Mouse (Mus musculus) limb, embryonic 10.5 days (tissue): ENCODE measurements around the gene Smug1. TPM values are rescaled to one million over a fixed set of nuclear protein-coding genes. Genes with fewer than 3 reads are reported as not detected.

Experiments used
- DNase-seq: peaks from one replicate; pipeline ENCODE4 v3.0.0-alpha.2; 2017; ENCODE audit warnings: low spot score
- H3K27ac ChIP-seq: fragments of 300-500 bp; sonication (generic); 2 replicates; pipeline ENCODE4 v1.5.1; 2016; ENCODE audit warnings: mild to moderate bottlenecking
- H3K27me3 ChIP-seq: fragments of 300-500 bp; sonication (generic); 2 replicates; pipeline ENCODE4 v1.6.1; 2016; ENCODE audit warnings: low read depth, mild to moderate bottlenecking; ENCODE audit not compliant: poor library complexity, severe bottlenecking
- H3K36me3 ChIP-seq: fragments of 300-500 bp; sonication (generic); 2 replicates; pipeline ENCODE4 v1.6.1; 2016; ENCODE audit warnings: mild to moderate bottlenecking, moderate library complexity
- H3K4me1 ChIP-seq: fragments of 300-500 bp; sonication (generic); 2 replicates; pipeline ENCODE4 v1.6.1; 2016
- H3K4me3 ChIP-seq: fragments of 300-500 bp; sonication (generic); 2 replicates; pipeline ENCODE4 v1.5.1; 2016; ENCODE audit warnings: mild to moderate bottlenecking, moderate library complexity
- H3K9me3 ChIP-seq: fragments of 300-500 bp; sonication (generic); replicated peaks from 2 replicates; pipeline ENCODE4 v1.6.1; 2016; ENCODE audit warnings: mild to moderate bottlenecking
- WGBS: fragments of 180-500 bp; shearing (Covaris S2); methylation state at CpG from one replicate; pipeline ENCODE4 v1.1.7; 2016; 5-methylcytosine and 5-hydroxymethylcytosine counted together
- polyA plus RNA-seq: library from polyadenylated mRNA; unstranded; fragments of >200 nt; fragmentation: Nextera tagmentation; extraction: Ambion mirVana; gene quantifications from 2 replicates; pipeline ENCODE4 v1.2.1, GENCODE M21; 2016

Smug1 gene
- polyA plus RNA-seq = 16.2 and 16.8 TPM in 2 replicates

- H3K4me1 ChIP-seq = peaks cover 65% of the 10 kb centered on the region
- no peak within 1 kb of the TSS for H3K4me3 ChIP-seq
- no peak within 1 kb of the TSS for H3K27ac ChIP-seq
- DNase-seq = no peak
- H3K9me3 ChIP-seq = no peaks in the 10 kb centered on the region
- 35% methylated on average over 6 of the region's 6 CpGs for WGBS
- H3K27me3 ChIP-seq = peaks cover 74% of the 10 kb centered on the region
- H3K36me3 ChIP-seq = no peaks in the 10 kb centered on the region
Observed at GRCm38 (mm10) chr15:103167042-103167615, at the start of gene Smug1. Gene Smug1 (minus strand): TSS chr15:103167092.

GRCm38 (mm10) chr15:103216052-103216451 is 49.2 kb upstream of the Smug1 start:
- Histone ChIP-seq H3K27ac (peak overlapping the region; percentile 91), H3K4me1 (peaks cover 36% of the 10 kb centered on the region), H3K36me3 (peaks cover 45% of the 10 kb centered on the region), H3K9me3 (no peaks in the 10 kb centered on the region), H3K27me3 (no peaks in the 10 kb centered on the region), H3K4me3 (peak overlapping the region; percentile 51)
- WGBS = 23% methylated on average over 2 of the region's 2 CpGs
- peak; percentile 41 for DNase-seq

DNA sequence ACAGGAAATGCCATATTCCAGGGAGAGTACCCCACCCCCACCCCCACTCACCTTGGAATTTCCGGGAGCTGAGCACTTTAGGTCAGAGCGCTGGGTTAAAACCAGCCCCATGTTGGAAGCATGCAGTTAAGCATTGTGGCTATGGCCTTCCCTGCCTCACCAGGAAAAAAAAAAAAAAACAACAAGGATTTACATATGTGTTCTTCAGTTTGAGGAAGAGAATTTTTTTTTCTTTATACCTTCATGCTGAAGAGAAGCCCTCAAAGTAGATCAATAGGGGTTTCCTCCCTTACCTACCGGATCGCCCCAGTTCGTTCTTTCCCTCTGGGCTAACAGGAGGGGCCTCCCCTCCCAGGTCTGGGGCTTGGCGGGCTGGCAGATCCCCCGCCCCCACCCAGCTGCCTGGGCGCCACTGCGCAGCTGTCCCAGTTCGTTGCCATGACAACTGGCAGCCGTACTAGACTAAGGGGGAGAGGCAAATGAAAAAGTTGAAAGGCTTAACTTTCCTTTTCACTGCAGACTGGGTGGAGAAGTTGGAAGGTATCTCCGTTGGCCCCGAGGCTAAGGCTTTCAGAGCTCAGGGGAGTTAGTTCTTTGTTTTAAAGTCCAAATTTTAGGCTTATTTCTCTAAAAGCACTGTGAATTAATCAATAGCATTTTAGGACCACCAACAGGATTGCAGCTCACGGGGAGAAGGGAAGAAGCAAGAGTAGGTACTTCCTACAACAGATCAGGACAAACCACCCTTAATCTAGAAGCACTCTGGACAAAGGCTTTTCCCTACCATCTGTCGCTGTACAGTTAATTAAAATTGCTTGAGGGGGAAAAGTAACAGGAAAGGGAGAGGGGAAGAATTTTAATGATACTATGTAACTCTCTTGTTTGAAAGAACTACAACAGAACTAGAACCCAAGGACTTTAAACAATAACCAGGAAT is 48.3 kb upstream of the Smug1 start:
- peak overlapping the region; percentile 91 for H3K27ac ChIP-seq
- H3K4me1 ChIP-seq = peaks cover 36% of the 10 kb centered on the region
- H3K4me3 ChIP-seq = peak overlapping the region; percentile 51
- no peaks in the 10 kb centered on the region for H3K27me3 ChIP-seq
- H3K36me3 ChIP-seq = peaks cover 45% of the 10 kb centered on the region
- under 1% methylated on average over 15 of the region's 15 CpGs for WGBS
- H3K9me3 ChIP-seq = no peaks in the 10 kb centered on the region
- peak; percentile 94 for DNase-seq

GRCm38 (mm10) chr15:103214149-103214548 is 47.3 kb upstream of the Smug1 start:
- Histone ChIP-seq H3K27me3 (no peaks in the 10 kb centered on the region), H3K9me3 (no peaks in the 10 kb centered on the region), H3K27ac (peak overlapping the region; percentile 91), H3K4me3 (peak overlapping the region; percentile 51), H3K4me1 (peaks cover 36% of the 10 kb centered on the region), H3K36me3 (peaks cover 46% of the 10 kb centered on the region)
- DNase-seq = no peak
- 35% methylated on average over 2 of the region's 2 CpGs for WGBS

DNA sequence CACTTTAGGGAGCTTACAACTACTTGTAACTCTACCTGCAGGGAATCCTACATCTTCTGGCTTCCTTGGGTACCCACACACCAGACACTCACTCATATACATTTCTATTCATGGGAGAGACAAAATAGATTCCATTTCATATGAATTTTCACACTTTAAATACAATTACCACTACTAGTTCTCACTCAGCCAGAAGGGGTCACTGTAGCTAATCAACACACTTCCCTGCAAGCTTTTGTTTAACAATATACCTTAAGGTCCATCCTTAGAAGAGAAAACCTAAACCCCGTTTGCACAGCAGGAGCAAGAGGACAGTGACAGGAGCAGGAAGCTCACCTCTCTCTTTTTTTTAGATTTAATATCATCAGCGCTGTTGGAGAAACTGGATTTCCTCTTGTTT is 38.3 kb upstream of the Smug1 start:
- peaks cover 100% of the 10 kb centered on the region for H3K36me3 ChIP-seq
- H3K27me3 ChIP-seq = no peaks in the 10 kb centered on the region
- no peak overlapping the region for H3K4me3 ChIP-seq
- no peaks in the 10 kb centered on the region for H3K9me3 ChIP-seq
- 74% methylated on average over 2 of the region's 2 CpGs for WGBS
- no peak overlapping the region for H3K27ac ChIP-seq
- no peaks in the 10 kb centered on the region for H3K4me1 ChIP-seq
- no peak for DNase-seq

GRCm38 (mm10) chr15:103202088-103202793 is 35.3 kb upstream of the Smug1 start:
- H3K4me3 ChIP-seq = no peak overlapping the region
- H3K27ac ChIP-seq = no peak overlapping the region
- peaks cover 100% of the 10 kb centered on the region for H3K36me3 ChIP-seq
- H3K27me3 ChIP-seq = no peaks in the 10 kb centered on the region
- DNase-seq = no peak
- no peaks in the 10 kb centered on the region for H3K9me3 ChIP-seq
- H3K4me1 ChIP-seq = no peaks in the 10 kb centered on the region
- WGBS = 72% methylated on average over 6 of the region's 6 CpGs

DNA sequence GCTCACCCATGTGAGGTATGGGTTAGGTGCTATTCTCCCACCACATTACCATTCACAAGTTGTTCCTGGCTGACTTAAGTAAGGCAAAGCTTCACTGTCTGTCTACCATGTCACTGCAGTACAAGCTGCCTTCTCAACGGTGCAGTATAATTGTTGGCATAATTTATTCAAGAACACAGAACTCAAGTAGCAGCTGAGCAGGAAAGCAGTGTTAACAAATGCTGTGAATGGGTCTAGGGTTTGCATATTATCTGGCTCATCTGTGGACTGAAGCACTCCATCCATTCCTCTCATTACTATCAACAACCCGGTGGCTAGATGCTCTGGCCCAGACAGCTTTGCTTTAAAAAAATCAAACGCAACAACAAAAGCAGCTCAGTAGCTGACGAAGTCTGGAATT is 30.9 kb upstream of the Smug1 start:
- Histone ChIP-seq H3K27ac (no peak overlapping the region), H3K4me1 (no peaks in the 10 kb centered on the region), H3K4me3 (no peak overlapping the region), H3K27me3 (no peaks in the 10 kb centered on the region), H3K9me3 (no peaks in the 10 kb centered on the region), H3K36me3 (peaks cover 100% of the 10 kb centered on the region)
- DNase-seq = no peak
- 96% methylated on average over 4 of the region's 4 CpGs for WGBS

DNA sequence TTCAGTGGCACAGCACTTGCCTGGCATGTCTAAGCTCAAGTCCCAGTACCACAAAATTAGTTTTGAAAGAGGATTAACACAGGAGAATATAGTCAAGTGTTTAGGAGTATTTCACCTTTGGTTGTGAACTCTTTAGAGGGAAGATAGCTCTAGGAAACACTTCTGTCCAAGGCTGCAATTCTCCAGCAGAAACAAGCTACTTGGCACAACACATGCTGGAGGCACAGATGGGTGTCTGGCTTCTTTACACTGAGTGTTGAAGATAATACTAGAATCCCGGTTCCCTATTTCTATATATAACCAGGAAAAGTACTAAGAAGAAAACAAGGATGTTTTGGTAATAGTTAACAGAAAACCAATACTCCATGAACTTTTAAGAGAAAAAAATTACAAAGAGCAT is 29.9 kb upstream of the Smug1 start:
- Histone ChIP-seq H3K36me3 (peaks cover 100% of the 10 kb centered on the region), H3K9me3 (no peaks in the 10 kb centered on the region), H3K4me1 (0 out of 2 replicates have a peak, but pooled peaks cover 2% of the 10 kb centered on the region), H3K27ac (no peak overlapping the region), H3K27me3 (no peaks in the 10 kb centered on the region), H3K4me3 (no peak overlapping the region)
- DNase-seq = no peak
- WGBS = 88% methylated on average over 1 of the region's 1 CpGs

- DNase-seq = no peak
- no peaks in the 10 kb centered on the region for H3K9me3 ChIP-seq
- H3K27ac ChIP-seq = no peak overlapping the region
- H3K4me3 ChIP-seq = no peak overlapping the region
- peaks cover 94% of the 10 kb centered on the region for H3K36me3 ChIP-seq
- H3K4me1 ChIP-seq = peaks cover 24% of the 10 kb centered on the region; the same call in 1 of the 2 replicates
- WGBS = 90% methylated on average over 2 of the region's 2 CpGs
- no peaks in the 10 kb centered on the region for H3K27me3 ChIP-seq
Observed at GRCm38 (mm10) chr15:103193606-103194005, 26.7 kb upstream of the Smug1 start.

GRCm38 (mm10) chr15:103190531-103191462 is 23.9 kb upstream of the Smug1 start:
- Histone ChIP-seq H3K9me3 (no peaks in the 10 kb centered on the region), H3K27ac (peak overlapping the region; percentile 19; the same call in 1 of the 2 replicates), H3K36me3 (peaks cover 66% of the 10 kb centered on the region), H3K4me1 (peaks cover 30% of the 10 kb centered on the region), H3K4me3 (no peak overlapping the region), H3K27me3 (no peaks in the 10 kb centered on the region)
- 53% methylated on average over 10 of the region's 10 CpGs for WGBS
- no peak for DNase-seq

- Histone ChIP-seq H3K27me3 (no peaks in the 10 kb centered on the region), H3K4me1 (peaks cover 32% of the 10 kb centered on the region), H3K4me3 (no peak overlapping the region), H3K36me3 (peaks cover 59% of the 10 kb centered on the region), H3K27ac (no peak overlapping the region; the same call in 1 of the 2 replicates), H3K9me3 (no peaks in the 10 kb centered on the region)
- 66% methylated on average over 7 of the region's 7 CpGs for WGBS
- DNase-seq = no peak
Observed at GRCm38 (mm10) chr15:103190083-103190482, 23.2 kb upstream of the Smug1 start.

- DNase-seq = no peak
- peaks cover 47% of the 10 kb centered on the region for H3K4me1 ChIP-seq
- peaks cover 36% of the 10 kb centered on the region for H3K36me3 ChIP-seq
- H3K4me3 ChIP-seq = no peak overlapping the region
- no peaks in the 10 kb centered on the region for H3K9me3 ChIP-seq
- peaks cover 16% of the 10 kb centered on the region for H3K27me3 ChIP-seq
- WGBS = 67% methylated on average over 6 of the region's 6 CpGs
- H3K27ac ChIP-seq = no peak overlapping the region
Observed at GRCm38 (mm10) chr15:103187803-103188202, 20.9 kb upstream of the Smug1 start.
